Mouse (Mus musculus) kidney, postnatal 0 days (tissue): Measurements from ENCODE around the gene Rps27. TPM values are rescaled to one million over a fixed set of nuclear protein-coding genes. Genes with fewer than 3 reads are reported as not detected.

Source experiments
- ATAC-seq: fragments of 200-750 bp; cut with Nextera tagmentation; replicated peaks from 2 replicates; pipeline ENCODE4 v1.8.0; 2017; ENCODE audit warnings: low read depth, moderate number of reproducible peaks, moderate TSS enrichment, moderate library complexity; ENCODE audit not compliant: low FRiP score
- DNase-seq: peaks from one replicate; pipeline ENCODE4 v3.0.0-alpha.2; 2016; ENCODE audit warnings: low spot score
- H3K27ac ChIP-seq: fragments of 300-500 bp; sonication (generic); 2 replicates; pipeline ENCODE4 v1.5.1; 2014; ENCODE audit warnings: mild to moderate bottlenecking
- H3K27me3 ChIP-seq: fragments of 300-500 bp; sonication (generic); 2 replicates; pipeline ENCODE4 v1.6.1; 2014; ENCODE audit warnings: low read length, mixed read lengths; ENCODE audit not compliant: insufficient read depth
- H3K36me3 ChIP-seq: fragments of 300-500 bp; sonication (generic); 2 replicates; pipeline ENCODE4 v1.6.1; 2014; ENCODE audit warnings: low read length, mixed read lengths; ENCODE audit not compliant: insufficient read depth
- H3K4me1 ChIP-seq: fragments of 300-500 bp; sonication (generic); replicated peaks from 2 replicates; pipeline ENCODE4 v1.6.1; 2014; ENCODE audit warnings: antibody characterized with exemption, low read length, mixed read lengths; ENCODE audit not compliant: insufficient read depth
- H3K4me2 ChIP-seq: fragments of 300-500 bp; sonication (generic); 2 replicates; pipeline ENCODE4 v1.6.1; 2014; ENCODE audit warnings: mild to moderate bottlenecking, low read length, moderate library complexity, mixed read lengths
- H3K4me3 ChIP-seq: fragments of 300-500 bp; sonication (generic); replicated peaks from 2 replicates; pipeline ENCODE4 v1.5.1; 2014; ENCODE audit warnings: low read depth, low read length
- H3K9ac ChIP-seq: fragments of 300-500 bp; sonication (generic); 2 replicates; pipeline ENCODE4 v1.6.1; 2014; ENCODE audit warnings: low read depth, low read length
- H3K9me3 ChIP-seq: fragments of 300-500 bp; sonication (generic); replicated peaks from 2 replicates; pipeline ENCODE4 v1.6.1; 2016; ENCODE audit warnings: low read length, inconsistent platforms, mixed read lengths
- CTCF ChIP-seq: IDR thresholded peaks from 2 replicates; pipeline ENCODE4 v1.5.1; 2016; ENCODE audit warnings: antibody characterized with exemption, low read depth, mild to moderate bottlenecking, moderate library complexity
- WGBS: fragments of 180-500 bp; shearing (Covaris S2); extraction: QIAGEN DNeasy Blood & Tissue Kit; methylation state at CpG from one replicate; pipeline ENCODE4 v1.1.7; 2014; 5-methylcytosine and 5-hydroxymethylcytosine counted together
- polyA plus RNA-seq: library from polyadenylated mRNA; unstranded; fragments of >200 nt; fragmentation: Nextera tagmentation; extraction: Ambion mirVana; gene quantifications from 2 replicates; pipeline ENCODE4 v1.2.1, GENCODE M21; 2015

Gene Rps27
- 1,751 and 2,362 TPM in 2 replicates for polyA plus RNA-seq

GRCm38 (mm10) chr3:90213377-90213866 is at the start of gene Rps27, which contains the start of gene Rab13:
Gene Rps27 (minus strand): TSS chr3:90213651.
Gene Rab13 (plus strand): TSS chr3:90213695.
- WGBS, result under 1% methylated on average over 42 of the region's 42 CpGs
- peak within 1 kb of the TSS; percentile 94 for H3K9ac ChIP-seq

GRCm38 (mm10) chr3:90258521-90258920 is 45.1 kb upstream of the Rps27 start:
- DNase-seq (no peak), ATAC-seq (no peak)
- Histone ChIP-seq H3K4me1 (0 out of 2 replicates have a peak, but pooled peaks cover 6% of the 10 kb centered on the region), H3K4me3 (no peak overlapping the region), H3K9me3 (no peaks in the 10 kb centered on the region), H3K36me3 (peaks cover 54% of the 10 kb centered on the region), H3K4me2 (no peak overlapping the region), H3K27me3 (no peaks in the 10 kb centered on the region), H3K27ac (no peak overlapping the region), H3K9ac (no peak overlapping the region)
- TF ChIP-seq CTCF, result no peak
- WGBS, result 98% methylated on average over 4 of the region's 4 CpGs

More at GRCm38 (mm10) chr3:90213377-90213866, at the start of gene Rps27, which contains the start of gene Rab13:
- H3K4me2 ChIP-seq, result peak within 1 kb of the TSS; percentile 93
- ATAC-seq (peak; percentile 90), DNase-seq (peak; percentile 98)
- peak within 1 kb of the TSS; percentile 93 for H3K4me3 ChIP-seq
- H3K9me3 ChIP-seq, result no peaks in the 10 kb centered on the region
- H3K27me3 ChIP-seq, result no peaks in the 10 kb centered on the region
- 0 out of 2 replicates have a peak, but pooled peaks cover 7% of the 10 kb centered on the region for H3K4me1 ChIP-seq
- peak within 1 kb of the TSS; percentile 89 for H3K27ac ChIP-seq
- H3K36me3 ChIP-seq, result peaks cover 24% of the 10 kb centered on the region
- no peak for TF ChIP-seq CTCF

- Histone ChIP-seq H3K9ac (no peak overlapping the region), H3K36me3 (peaks cover 44% of the 10 kb centered on the region), H3K27me3 (no peaks in the 10 kb centered on the region), H3K4me2 (no peak overlapping the region), H3K27ac (no peak overlapping the region), H3K4me1 (0 out of 2 replicates have a peak, but pooled peaks cover 6% of the 10 kb centered on the region), H3K4me3 (no peak overlapping the region), H3K9me3 (no peaks in the 10 kb centered on the region)
- ATAC-seq, result no peak
- WGBS, result 90% methylated on average over 19 of the region's 19 CpGs
- TF ChIP-seq CTCF, result no peak
- no peak for DNase-seq
Observed at GRCm38 (mm10) chr3:90256731-90257530, 43.5 kb upstream of the Rps27 start.

- no peak for ATAC-seq
- Histone ChIP-seq H3K36me3 (peaks cover 42% of the 10 kb centered on the region), H3K9ac (no peak overlapping the region), H3K4me2 (no peak overlapping the region; the same call in 1 of the 2 replicates), H3K4me1 (0 out of 2 replicates have a peak, but pooled peaks cover 6% of the 10 kb centered on the region), H3K4me3 (0 out of 2 replicates have a peak overlapping the region, but pooled peaks have one; percentile 92), H3K27ac (no peak overlapping the region), H3K27me3 (no peaks in the 10 kb centered on the region), H3K9me3 (no peaks in the 10 kb centered on the region)
- WGBS, result 92% methylated on average over 14 of the region's 14 CpGs
- no peak for DNase-seq
- TF ChIP-seq CTCF, result no peak
Observed at GRCm38 (mm10) chr3:90255784-90256353, 42.4 kb upstream of the Rps27 start.

GRCm38 (mm10) chr3:90255194-90255565 is 41.7 kb upstream of the Rps27 start:
- 2% methylated on average over 2 of the region's 2 CpGs for WGBS
- Histone ChIP-seq H3K27me3 (no peaks in the 10 kb centered on the region), H3K4me1 (0 out of 2 replicates have a peak, but pooled peaks cover 6% of the 10 kb centered on the region), H3K9ac (peak overlapping the region; percentile 87), H3K9me3 (no peaks in the 10 kb centered on the region), H3K36me3 (peaks cover 36% of the 10 kb centered on the region), H3K4me3 (peak overlapping the region; percentile 92), H3K27ac (peak overlapping the region; percentile 93; the same call in 1 of the 2 replicates), H3K4me2 (peak overlapping the region; percentile 76)
- ATAC-seq, result no peak
- DNase-seq, result no peak
- no peak for TF ChIP-seq CTCF
